Mouse (Mus musculus): ENCODE measurements at regions not wholly inside any gene's neighbourhood (a gene's known extent, or its start where the extent isn't known, plus 50 kb on each side); places are given as distances from the start of the nearest gene placed in this dataset.

DNA sequence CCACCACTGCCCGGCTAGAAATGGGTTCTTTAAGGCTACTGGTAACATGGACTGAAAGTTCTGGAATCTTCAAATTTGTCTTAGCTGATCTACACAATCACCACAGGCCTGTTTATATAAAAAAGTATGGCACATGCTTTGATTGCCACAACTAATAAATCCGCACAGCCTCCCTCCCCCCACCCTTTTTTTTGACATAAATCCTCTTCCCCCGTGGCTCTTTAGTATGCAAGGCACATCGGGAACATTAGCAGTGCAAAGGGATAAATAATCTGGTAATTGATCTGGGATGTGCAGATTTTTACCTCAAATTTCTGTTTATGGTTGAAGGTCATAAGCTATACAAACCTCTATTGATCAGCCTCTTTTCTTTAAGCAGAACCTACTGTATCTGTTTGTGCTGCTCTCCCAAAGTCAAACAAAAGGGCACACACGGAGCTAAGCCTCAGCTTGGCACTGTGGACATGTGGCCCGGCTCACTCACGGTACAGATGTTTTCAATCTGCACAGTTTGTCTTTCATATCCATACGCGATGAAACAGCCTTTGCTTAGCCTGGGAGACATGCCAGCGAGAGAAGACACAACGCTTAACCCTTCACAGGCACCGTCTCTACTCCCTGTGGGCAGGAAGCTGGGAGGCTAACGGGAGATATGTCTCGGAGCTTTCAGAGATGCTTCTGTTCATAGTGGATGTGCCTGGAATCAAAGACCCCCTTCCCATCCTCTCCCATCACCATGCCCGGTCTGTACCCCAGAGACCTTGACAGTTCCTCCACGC, 235.3 kb upstream of the Maf start:
- 29% methylated on average over 16 of the region's 16 CpGs for WGBS
- no peaks in the 10 kb centered on the region for H3K36me3 ChIP-seq
- ATAC-seq (ENCODE audit: insufficient read depth, low FRiP score, low read depth), result peak; percentile 39; the same call in 1 of the 2 replicates

DNA sequence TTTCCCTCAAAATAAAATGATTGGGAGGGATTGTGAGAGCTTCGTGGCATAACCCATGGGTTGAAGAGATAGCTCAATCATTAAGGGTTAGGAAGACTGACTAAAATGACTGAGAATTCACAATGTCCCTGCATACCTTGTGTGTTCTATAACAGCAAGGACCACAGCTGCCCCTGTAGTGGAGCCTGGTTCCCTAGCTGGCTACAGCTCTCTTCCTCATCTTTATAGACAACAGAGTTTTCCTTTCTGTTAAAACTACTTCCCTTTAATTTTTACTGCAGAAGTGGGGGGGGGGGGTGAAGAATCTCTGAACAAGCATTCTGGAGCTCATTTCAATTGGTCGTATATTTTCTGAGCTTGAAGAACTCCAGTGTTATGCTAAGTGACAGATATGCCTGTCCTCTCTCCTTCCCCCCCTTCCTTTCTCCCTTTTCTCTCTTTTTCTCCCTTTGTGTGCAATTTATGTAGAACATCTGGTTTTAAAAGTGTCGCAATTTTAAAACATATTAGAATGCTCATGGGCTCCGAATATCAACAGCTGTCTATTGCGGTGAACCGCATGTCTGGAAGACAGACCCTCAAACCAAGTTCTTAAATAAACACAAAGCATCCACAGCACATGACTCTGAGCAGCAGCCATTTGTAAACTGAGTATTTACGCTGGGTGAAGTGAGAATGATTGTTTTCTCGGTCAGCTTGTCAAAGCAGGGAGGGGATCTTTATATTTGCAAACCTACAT, 222.0 kb upstream of the Maf start:
- Histone ChIP-seq H3K4me1 (no peaks in the 10 kb centered on the region), H3K9ac (no peak overlapping the region), H3K9me3 (no peaks in the 10 kb centered on the region), H3K4me3 (replicated peaks) (no peak overlapping the region), H3K4me2 (no peak overlapping the region), H3K27ac (peak overlapping the region; percentile 48), H3K27me3 (replicated peaks) (no peaks in the 10 kb centered on the region), H3K36me3 (no peaks in the 10 kb centered on the region)
- 33% methylated on average over 8 of the region's 8 CpGs for WGBS
- no peak; the same call in 1 of the 2 replicates for ATAC-seq (ENCODE audit: insufficient read depth, low FRiP score, low read depth)

More for the DNA sequence above, 235.3 kb upstream of the Maf start:
- Histone ChIP-seq H3K4me1 (0 out of 2 replicates have a peak, but pooled peaks cover 6% of the 10 kb centered on the region), H3K9me3 (no peaks in the 10 kb centered on the region), H3K9ac (no peak overlapping the region), H3K4me3 (replicated peaks) (no peak overlapping the region), H3K27me3 (replicated peaks) (no peaks in the 10 kb centered on the region), H3K27ac (peak overlapping the region; percentile 21; the same call in 1 of the 2 replicates), H3K4me2 (no peak overlapping the region; the same call in 1 of the 2 replicates)

DNA sequence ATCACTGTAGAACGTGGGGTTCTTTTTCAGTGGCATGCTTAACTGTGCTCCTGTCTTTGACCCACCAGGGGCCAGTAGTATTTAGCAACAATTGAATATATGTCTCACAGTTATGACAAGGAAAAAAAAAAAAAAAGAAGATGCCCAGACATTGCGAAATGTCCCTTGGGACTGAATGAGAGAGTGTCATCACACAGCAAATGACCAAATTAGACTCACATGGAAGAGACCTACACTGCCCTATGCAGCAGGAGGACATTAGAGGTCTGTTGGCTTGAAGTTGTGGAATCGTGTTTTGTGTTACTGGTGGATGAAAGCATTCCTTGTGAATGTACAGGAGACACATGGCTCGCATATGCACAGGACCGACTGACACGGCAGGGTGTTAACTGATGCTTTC, 214.3 kb upstream of the Maf start:
- Histone ChIP-seq H3K4me1 (no peaks in the 10 kb centered on the region), H3K9ac (no peak overlapping the region), H3K27ac (no peak overlapping the region), H3K4me3 (replicated peaks) (no peak overlapping the region), H3K27me3 (replicated peaks) (no peaks in the 10 kb centered on the region), H3K9me3 (no peaks in the 10 kb centered on the region), H3K36me3 (no peaks in the 10 kb centered on the region), H3K4me2 (no peak overlapping the region)
- ATAC-seq (ENCODE audit: insufficient read depth, low FRiP score, low read depth), result no peak
- WGBS, result 87% methylated on average over 6 of the region's 6 CpGs

DNA sequence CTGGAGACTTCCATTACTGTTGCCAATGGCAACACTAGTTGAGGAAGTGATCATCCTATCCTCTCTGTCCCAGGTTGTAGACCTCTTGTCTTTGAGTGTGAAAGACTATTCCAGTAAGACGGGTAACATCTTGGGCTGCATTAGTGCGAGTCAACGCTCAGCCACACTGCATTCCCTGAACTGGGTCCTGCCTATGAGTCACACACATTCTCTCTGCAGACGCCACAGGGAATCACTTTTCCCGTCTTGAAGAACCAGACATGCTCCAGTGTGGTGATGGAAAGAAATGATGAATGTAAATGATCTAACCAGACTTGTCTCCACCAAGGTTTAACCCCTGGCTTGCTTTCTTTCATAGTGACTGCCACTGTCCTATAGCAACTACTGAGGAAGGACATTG, 199.1 kb upstream of the Maf start:
- no peak for ATAC-seq (ENCODE audit: insufficient read depth, low FRiP score, low read depth)
- WGBS, result 76% methylated on average over 5 of the region's 5 CpGs
- no peak overlapping the region for H3K9ac ChIP-seq
- H3K4me2 ChIP-seq, result no peak overlapping the region
- no peaks in the 10 kb centered on the region for H3K36me3 ChIP-seq
- no peaks in the 10 kb centered on the region for H3K27me3 ChIP-seq (replicated peaks)
- H3K4me1 ChIP-seq, result no peaks in the 10 kb centered on the region
- H3K27ac ChIP-seq, result no peak overlapping the region
- H3K4me3 ChIP-seq (replicated peaks), result no peak overlapping the region
- no peaks in the 10 kb centered on the region for H3K9me3 ChIP-seq

DNA sequence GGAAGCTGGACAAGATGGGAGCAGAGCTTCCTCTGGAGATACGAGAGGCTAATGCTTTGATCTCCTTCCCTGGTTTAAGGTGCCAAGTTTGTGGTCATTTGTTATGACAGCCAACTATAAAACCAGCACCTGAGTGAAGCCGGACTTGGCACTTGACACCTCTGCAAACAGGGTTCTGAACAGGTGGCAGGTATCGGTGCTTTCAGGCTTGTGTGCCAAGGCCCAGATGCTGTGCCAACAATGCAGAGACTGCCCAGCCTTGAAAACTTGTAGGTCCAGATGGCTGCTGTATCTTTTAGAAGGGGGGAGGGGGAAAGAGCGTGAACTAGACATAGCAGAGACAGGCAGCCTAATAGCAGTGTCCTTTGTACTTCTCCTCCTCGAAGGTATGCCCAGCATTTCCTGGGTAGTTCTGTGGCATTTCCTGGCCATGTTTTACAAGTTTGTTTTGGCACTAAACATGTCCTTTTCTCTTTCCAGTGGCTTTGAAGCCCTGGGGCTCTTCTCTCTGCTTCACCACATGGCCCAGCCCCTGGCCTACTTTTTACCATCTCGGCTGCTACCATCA, 196.3 kb upstream of the Maf start:
- no peaks in the 10 kb centered on the region for H3K27me3 ChIP-seq (replicated peaks)
- H3K4me3 ChIP-seq (replicated peaks), result no peak overlapping the region
- H3K4me2 ChIP-seq, result no peak overlapping the region
- H3K9me3 ChIP-seq, result no peaks in the 10 kb centered on the region
- H3K36me3 ChIP-seq, result no peaks in the 10 kb centered on the region
- no peak overlapping the region for H3K27ac ChIP-seq
- WGBS, result 74% methylated on average over 6 of the region's 6 CpGs
- H3K9ac ChIP-seq, result no peak overlapping the region
- no peaks in the 10 kb centered on the region for H3K4me1 ChIP-seq
- ATAC-seq (ENCODE audit: insufficient read depth, low FRiP score, low read depth), result no peak

DNA sequence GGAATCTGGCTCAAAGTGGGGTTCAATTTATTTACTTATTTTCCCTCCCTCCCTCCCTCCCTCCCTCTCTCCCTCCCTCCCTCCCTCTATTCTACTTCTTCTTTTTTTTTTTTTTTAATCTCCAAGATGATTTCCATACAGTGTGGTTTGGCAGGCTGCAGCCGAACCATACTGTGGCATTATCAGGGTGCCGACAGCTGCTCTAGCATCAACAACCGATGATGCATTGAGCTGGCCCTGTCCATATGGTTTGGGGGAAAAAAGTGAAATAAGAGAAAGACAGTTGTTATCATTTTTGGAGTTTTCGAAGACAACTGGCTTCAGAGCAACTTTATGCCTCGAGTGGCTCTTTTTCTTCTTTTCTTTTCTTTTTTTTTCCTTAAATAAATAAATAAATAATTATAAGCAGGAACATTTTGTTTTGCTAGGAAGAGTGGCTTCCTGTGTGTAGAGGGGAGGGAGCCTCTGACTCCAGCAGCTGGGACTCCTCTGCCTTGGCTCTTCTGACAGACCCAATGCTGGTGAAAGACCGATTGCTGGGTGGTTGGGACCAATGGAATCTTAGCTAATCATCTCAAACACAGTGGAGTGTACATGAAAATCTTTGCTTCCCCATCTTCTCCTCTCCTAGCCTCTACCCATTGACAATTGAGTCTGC, 190.1 kb upstream of the Maf start:
- H3K9me3 ChIP-seq, result no peaks in the 10 kb centered on the region

DNA sequence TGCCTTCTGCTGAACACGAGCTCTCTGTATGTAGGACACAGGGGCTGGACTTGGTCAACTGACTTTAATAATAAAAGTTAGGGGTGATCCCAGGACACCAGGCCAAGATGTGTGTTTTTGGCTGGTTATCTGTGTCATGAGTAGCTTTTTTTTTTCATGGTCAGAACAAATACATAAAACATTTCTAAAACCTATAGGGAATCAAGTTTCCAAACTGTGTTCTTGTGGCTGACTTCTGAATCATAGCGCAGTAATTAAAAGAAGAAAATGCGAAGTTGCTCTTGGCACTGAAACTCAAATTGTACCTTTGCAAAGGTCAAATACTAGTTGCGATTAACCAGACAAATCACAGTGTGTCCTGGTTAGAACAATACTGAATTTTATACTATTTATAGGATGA, 189.5 kb upstream of the Maf start:
- Histone ChIP-seq H3K27me3 (replicated peaks) (no peaks in the 10 kb centered on the region), H3K9ac (no peak overlapping the region), H3K4me3 (replicated peaks) (no peak overlapping the region), H3K36me3 (no peaks in the 10 kb centered on the region), H3K4me1 (no peaks in the 10 kb centered on the region), H3K27ac (no peak overlapping the region), H3K9me3 (no peaks in the 10 kb centered on the region), H3K4me2 (no peak overlapping the region)
- WGBS, result 70% methylated on average over 4 of the region's 4 CpGs
- ATAC-seq (ENCODE audit: insufficient read depth, low FRiP score, low read depth), result no peak

More for the DNA sequence above, 190.1 kb upstream of the Maf start:
- no peak overlapping the region for H3K4me3 ChIP-seq (replicated peaks)
- peak overlapping the region; percentile 51; the same call in 1 of the 2 replicates for H3K27ac ChIP-seq
- no peak overlapping the region for H3K4me2 ChIP-seq
- 43% methylated on average over 6 of the region's 6 CpGs for WGBS
- H3K36me3 ChIP-seq, result no peaks in the 10 kb centered on the region
- ATAC-seq (ENCODE audit: insufficient read depth, low FRiP score, low read depth), result 0 out of 2 replicates have a peak, but pooled peaks have one; percentile 27
- no peaks in the 10 kb centered on the region for H3K27me3 ChIP-seq (replicated peaks)
- no peak overlapping the region for H3K9ac ChIP-seq
- H3K4me1 ChIP-seq, result no peaks in the 10 kb centered on the region

DNA sequence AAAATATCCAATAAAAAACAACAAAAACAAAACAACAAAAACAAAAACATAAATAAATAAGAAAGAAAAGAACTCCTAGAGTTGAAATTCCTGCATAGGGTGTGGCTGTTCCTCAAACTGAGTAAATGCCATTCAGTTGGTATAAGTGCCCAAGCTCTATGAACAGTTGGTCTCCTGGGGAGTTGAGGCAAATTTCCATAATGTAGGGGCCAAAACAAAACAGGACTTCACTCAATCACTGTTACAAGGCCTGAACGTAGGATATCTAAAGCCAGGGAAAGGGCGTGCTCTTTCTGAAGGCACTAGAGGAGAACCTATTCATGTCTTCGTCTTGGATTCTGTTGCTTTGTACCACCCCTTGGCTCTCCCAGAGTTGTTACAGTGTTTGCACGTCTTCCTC, 188.5 kb upstream of the Maf start:
- no peaks in the 10 kb centered on the region for H3K4me1 ChIP-seq
- no peak overlapping the region for H3K4me3 ChIP-seq (replicated peaks)
- H3K36me3 ChIP-seq, result no peaks in the 10 kb centered on the region
- H3K9ac ChIP-seq, result no peak overlapping the region
- 86% methylated on average over 4 of the region's 4 CpGs for WGBS
- no peak overlapping the region for H3K4me2 ChIP-seq
- no peak for ATAC-seq (ENCODE audit: insufficient read depth, low FRiP score, low read depth)
- H3K27ac ChIP-seq, result no peak overlapping the region
- no peaks in the 10 kb centered on the region for H3K27me3 ChIP-seq (replicated peaks)
- H3K9me3 ChIP-seq, result no peaks in the 10 kb centered on the region

DNA sequence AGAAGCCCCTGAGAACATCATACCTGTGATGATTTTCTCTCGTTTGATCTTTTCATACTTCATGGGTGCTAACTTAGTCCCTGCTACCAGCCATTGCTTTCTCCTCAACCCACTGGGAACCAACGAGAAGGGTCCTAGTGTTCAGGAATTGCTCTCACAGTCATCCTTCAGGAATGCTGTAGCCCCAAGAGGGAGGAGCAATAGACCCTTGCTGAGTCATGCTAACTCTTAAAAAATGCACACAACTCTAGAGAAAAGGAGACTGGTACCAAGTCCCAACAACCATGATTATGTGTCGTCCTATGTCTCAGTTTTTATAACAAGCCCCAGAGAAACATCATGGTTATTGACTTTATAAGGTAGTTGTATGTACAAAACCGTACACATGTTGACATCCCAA, 180.7 kb upstream of the Maf start:
- peaks cover 6% of the 10 kb centered on the region; the same call in 1 of the 2 replicates for H3K4me1 ChIP-seq
- H3K9ac ChIP-seq, result no peak overlapping the region
- H3K36me3 ChIP-seq, result no peaks in the 10 kb centered on the region
- H3K4me2 ChIP-seq, result no peak overlapping the region
- no peaks in the 10 kb centered on the region for H3K27me3 ChIP-seq (replicated peaks)
- H3K27ac ChIP-seq, result no peak overlapping the region
- no peaks in the 10 kb centered on the region for H3K9me3 ChIP-seq
- WGBS, result 80% methylated on average over 4 of the region's 4 CpGs
- ATAC-seq (ENCODE audit: insufficient read depth, low FRiP score, low read depth), result no peak
- no peak overlapping the region for H3K4me3 ChIP-seq (replicated peaks)

DNA sequence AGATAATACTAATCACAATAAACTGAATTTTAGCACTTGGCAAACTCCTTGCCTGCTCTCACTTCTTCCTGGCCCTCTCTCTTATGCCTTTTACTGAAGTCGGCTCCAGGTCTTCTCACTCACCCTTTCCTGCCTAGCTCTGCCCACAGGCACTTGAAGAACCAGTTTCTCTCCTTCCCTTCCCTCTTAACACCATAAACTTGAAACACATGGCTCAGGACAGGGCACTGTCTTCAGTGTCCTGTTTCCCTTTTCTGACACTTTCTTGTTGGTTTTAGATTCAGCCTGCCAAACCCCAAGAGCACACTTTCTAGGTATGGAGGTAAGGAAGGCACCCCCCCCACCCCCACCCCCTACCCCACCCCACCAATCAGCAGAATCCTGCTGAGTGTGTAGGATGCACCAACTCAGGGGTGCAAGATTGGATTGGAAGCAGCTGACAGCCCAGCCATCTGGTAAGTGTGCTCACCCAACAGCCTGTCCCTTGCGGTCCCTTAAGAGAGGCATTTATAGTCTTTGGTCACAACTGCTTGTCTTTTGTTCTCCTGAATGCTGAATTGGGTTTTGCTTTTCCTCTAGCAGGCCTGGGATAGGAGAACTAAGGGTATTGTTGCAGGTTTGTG, 177.6 kb upstream of the Maf start:
- 62% methylated on average over 2 of the region's 2 CpGs for WGBS

DNA sequence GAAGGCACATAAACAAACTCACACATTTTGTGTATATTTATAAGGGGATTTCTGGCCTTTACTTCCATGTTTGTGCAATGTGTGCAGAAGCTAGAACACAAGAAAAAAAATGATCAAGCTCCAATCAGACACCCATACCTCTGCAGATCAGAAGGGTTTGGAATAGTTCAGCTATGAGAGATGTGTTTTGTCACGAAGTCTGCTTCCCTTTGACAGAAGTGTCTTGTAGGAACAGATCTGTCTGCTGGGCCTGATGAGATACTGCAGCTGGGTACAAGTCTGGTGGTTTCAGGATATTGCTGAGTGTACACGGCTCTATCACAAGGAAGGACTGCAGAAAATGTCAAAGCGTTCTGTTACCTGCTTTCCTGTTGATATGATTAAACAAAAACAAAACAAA, 176.2 kb upstream of the Maf start:
- Histone ChIP-seq H3K9me3 (no peaks in the 10 kb centered on the region), H3K4me2 (no peak overlapping the region), H3K4me1 (peaks cover 6% of the 10 kb centered on the region; the same call in 1 of the 2 replicates), H3K4me3 (replicated peaks) (no peak overlapping the region), H3K27ac (no peak overlapping the region), H3K27me3 (replicated peaks) (no peaks in the 10 kb centered on the region), H3K36me3 (no peaks in the 10 kb centered on the region), H3K9ac (no peak overlapping the region)
- WGBS, result 29% methylated on average over 3 of the region's 3 CpGs
- ATAC-seq (ENCODE audit: insufficient read depth, low FRiP score, low read depth), result no peak

More for the DNA sequence above, 177.6 kb upstream of the Maf start:
- no peaks in the 10 kb centered on the region for H3K27me3 ChIP-seq (replicated peaks)
- H3K9me3 ChIP-seq, result no peaks in the 10 kb centered on the region
- H3K27ac ChIP-seq, result no peak overlapping the region
- no peak overlapping the region for H3K4me3 ChIP-seq (replicated peaks)
- H3K4me2 ChIP-seq, result no peak overlapping the region
- no peaks in the 10 kb centered on the region for H3K36me3 ChIP-seq
- H3K9ac ChIP-seq, result no peak overlapping the region
- H3K4me1 ChIP-seq, result peaks cover 6% of the 10 kb centered on the region; the same call in 1 of the 2 replicates
- ATAC-seq (ENCODE audit: insufficient read depth, low FRiP score, low read depth), result peak; percentile 27; the same call in 1 of the 2 replicates

Data from stomach, embryonic 15.5 days (tissue).